ENCODE assay signal across 23 mouse cellular contexts in genomic region chr2:28617498-28618486, GRCm38 (mm10). TPM values are rescaled to one million over a fixed set of nuclear protein-coding genes. Genes with fewer than 3 reads are reported as not detected.
A peak's percentile ranks its signal among the peaks of the same experiment; 100 is the strongest.
DNase-seq lines count a peak whose midpoint lies in the region; ATAC-seq and TF ChIP-seq lines count a peak whose summit lies in the region.
"Had no signal": no experiment of that assay in that cellular context is flagged by ENCODE, and none has a peak within 500 bp of the region (broad histone marks: within the 10 kb centered on the region; RNA-seq: fewer than 3 reads in every experiment).

No protein-coding gene starts in this region.

- no peak overlapping the region for H3K9ac ChIP-seq in kidney, embryonic 16.5 days (replicated peaks; ENCODE audit: low read length)
- H3K9ac ChIP-seq in MEL (ENCODE audit: control insufficient read depth, low read depth, low read length, poor library complexity, severe bottlenecking), result peak overlapping the region; percentile 95
- peak overlapping the region; percentile 79 for H3K9ac ChIP-seq in liver, embryonic 15.5 days
- H3K9ac ChIP-seq: forebrain, embryonic 12.5 days; lung, embryonic 15.5 days; neural tube, embryonic 12.5 days; stomach, embryonic 15.5 days had no signal

- 0 out of 2 replicates have a peak, but pooled peaks have one; percentile 53 for ATAC-seq in kidney, embryonic 16.5 days (ENCODE audit: low FRiP score, low TSS enrichment)
- ATAC-seq in liver, embryonic 15.5 days (ENCODE audit: insufficient read depth), result peak; percentile 32
- ATAC-seq: hindbrain, postnatal 0 days had no signal

- peaks cover 53% of the 10 kb centered on the region for H3K79me2 ChIP-seq in MEL (ENCODE audit: control insufficient read depth, insufficient read depth, low read length, poor library complexity)

- H3K4me2 ChIP-seq in kidney, embryonic 16.5 days (replicated peaks; ENCODE audit: low read depth, low read length), result no peak overlapping the region
- H3K4me2 ChIP-seq in liver, embryonic 15.5 days, result peak overlapping the region; percentile 74
- H3K4me2 ChIP-seq: forebrain, embryonic 12.5 days; lung, embryonic 15.5 days; neural tube, embryonic 12.5 days; stomach, embryonic 15.5 days had no signal

- TF ChIP-seq CTCF in MEL (IDR thresholded peaks at IDR 0.05 in 2 of 3, conservative IDR thresholded peaks at IDR 0.05 in 1 of 3; ENCODE audit: control insufficient read depth in 1 of 3, insufficient read depth in 1 of 3, low read depth in 2 of 3, low read length in 3 of 3, poor library complexity in 1 of 3, severe bottlenecking in 1 of 3), result no peak
- TF ChIP-seq CTCF in left cerebral cortex, adult 2 months (IDR thresholded peaks at IDR 0.05), result no peak

- peaks cover 30% of the 10 kb centered on the region for H3K27me3 ChIP-seq in heart, embryonic 10.5 days (ENCODE audit: insufficient read depth, poor library complexity, severe bottlenecking)
- H3K27me3 ChIP-seq in kidney, embryonic 16.5 days (ENCODE audit: insufficient read depth, low read length), result peaks cover 17% of the 10 kb centered on the region
- H3K27me3 ChIP-seq in MEL (ENCODE audit: control insufficient read depth in 1 of 2, insufficient read depth in 2 of 2, low read length in 2 of 2), result no peaks in the 10 kb centered on the region
- H3K27me3 ChIP-seq in liver, embryonic 15.5 days, result no peaks in the 10 kb centered on the region

- peak in 1 of 2 experiments; percentile 15; a peak in 1 of 4 replicates for TF ChIP-seq POLR2A in MEL (IDR thresholded peaks at IDR 0.05; ENCODE audit: control insufficient read depth in 1 of 2, insufficient read depth in 1 of 2, low read depth in 1 of 2, low read length in 2 of 2, poor library complexity in 1 of 2)

- peak overlapping the region; percentile 19; the same call in 1 of the 2 replicates for H3K4me3 ChIP-seq in heart, embryonic 10.5 days
- no peak overlapping the region for H3K4me3 ChIP-seq in kidney, embryonic 16.5 days (ENCODE audit: low read length)
- H3K4me3 ChIP-seq in MEL (ENCODE audit: control insufficient read depth in 1 of 2, insufficient read depth in 1 of 2, low read depth in 2 of 2, low read length in 2 of 2), result peak overlapping the region; percentile 88 to 89
- H3K4me3 ChIP-seq in liver, embryonic 15.5 days (replicated peaks), result peak overlapping the region; percentile 80
- H3K4me3 ChIP-seq in left cerebral cortex, adult 2 months, result no peak overlapping the region
- H3K4me3 ChIP-seq: forebrain, embryonic 12.5 days; lung, embryonic 15.5 days; neural tube, embryonic 12.5 days; stomach, embryonic 15.5 days had no signal

- TF ChIP-seq RAD21 in MEL (IDR thresholded peaks at IDR 0.05; ENCODE audit: low read depth, low read length), result no peak

- peak in 1 of 2 experiments; percentile 44; a peak in 2 of 4 replicates for TF ChIP-seq EP300 in MEL (IDR thresholded peaks at IDR 0.05; ENCODE audit: low read depth in 1 of 2, low read length in 2 of 2)

- intact Hi-C loops in heart, postnatal 14 days (cut with DNase I), result no loop called here
- intact Hi-C loops in left cerebral cortex, adult 2 months (cut with DNase I), result no loop called here

- 68% methylated on average over 8 of the region's 8 CpGs for WGBS in heart, embryonic 10.5 days
- 77% methylated on average over 8 of the region's 8 CpGs for WGBS in kidney, embryonic 16.5 days
- WGBS in liver, embryonic 15.5 days (ENCODE audit: insufficient replicate concordance), result 31% methylated on average over 8 of the region's 8 CpGs

- no peaks in the 10 kb centered on the region for H3K36me3 ChIP-seq in heart, embryonic 10.5 days
- no peaks in the 10 kb centered on the region for H3K36me3 ChIP-seq in kidney, embryonic 16.5 days (ENCODE audit: insufficient read depth, low read length)
- H3K36me3 ChIP-seq in MEL (ENCODE audit: control insufficient read depth in 1 of 2, insufficient read depth in 2 of 2, low read length in 2 of 2), result peaks cover 19 to 52% of the 10 kb centered on the region in 2 experiments
- peaks cover 56% of the 10 kb centered on the region for H3K36me3 ChIP-seq in liver, embryonic 15.5 days (replicated peaks)
- H3K36me3 ChIP-seq: forebrain, embryonic 12.5 days; lung, embryonic 15.5 days; neural tube, embryonic 12.5 days; stomach, embryonic 15.5 days had no signal

- H3K9me3 ChIP-seq in heart, embryonic 10.5 days, result no peaks in the 10 kb centered on the region
- H3K9me3 ChIP-seq in kidney, embryonic 16.5 days (ENCODE audit: low read length), result no peaks in the 10 kb centered on the region
- H3K9me3 ChIP-seq in MEL (replicated peaks; ENCODE audit: insufficient read depth, low read length), result no peaks in the 10 kb centered on the region
- H3K9me3 ChIP-seq in liver, embryonic 15.5 days (replicated peaks), result no peaks in the 10 kb centered on the region
- H3K9me3 ChIP-seq: forebrain, embryonic 12.5 days; lung, embryonic 15.5 days; neural tube, embryonic 12.5 days; stomach, embryonic 15.5 days had no signal

- H3K4me1 ChIP-seq in heart, embryonic 10.5 days, result peaks cover 30% of the 10 kb centered on the region
- H3K4me1 ChIP-seq in kidney, embryonic 16.5 days (ENCODE audit: insufficient read depth, low read length), result peaks cover 10% of the 10 kb centered on the region
- H3K4me1 ChIP-seq in MEL (ENCODE audit: control insufficient read depth in 1 of 2, insufficient read depth in 2 of 2, low read length in 2 of 2), result peaks cover 5 to 54% of the 10 kb centered on the region in 2 experiments
- peaks cover 82% of the 10 kb centered on the region for H3K4me1 ChIP-seq in liver, embryonic 15.5 days (replicated peaks)
- H3K4me1 ChIP-seq: lung, embryonic 15.5 days; neural tube, embryonic 12.5 days had no signal

- no peak for DNase-seq in heart, embryonic 10.5 days (ENCODE audit: low spot score)
- no peak for DNase-seq in heart, postnatal 14 days
- no peak for DNase-seq in kidney, postnatal 36 days
- DNase-seq in MEL (ENCODE audit: low read depth, low spot score), result peak; percentile 73
- DNase-seq in left cerebral cortex, adult 2 months (ENCODE audit: extremely low spot score in 1 of 2, low spot score in 2 of 2), result no peak
- DNase-seq: B cell, adult 2 months; cerebellum, adult 11 months; cerebellum, postnatal 25 days; heart, postnatal 4 days; kidney, postnatal 10 days; layer of hippocampus, adult 9-11 months; thymus, postnatal 14 days had no signal

- H3K27ac ChIP-seq in heart, embryonic 10.5 days, result peak overlapping the region; percentile 80
- H3K27ac ChIP-seq in kidney, embryonic 16.5 days (ENCODE audit: low read length), result no peak overlapping the region
- peak overlapping the region; percentile 97 for H3K27ac ChIP-seq in MEL (ENCODE audit: control insufficient read depth, low read depth, low read length)
- H3K27ac ChIP-seq in liver, embryonic 15.5 days (replicated peaks), result peak overlapping the region; percentile 97
- H3K27ac ChIP-seq in left cerebral cortex, adult 2 months, result no peak overlapping the region
- H3K27ac ChIP-seq: forebrain, embryonic 12.5 days; hindbrain, postnatal 0 days; lung, embryonic 15.5 days; neural tube, embryonic 12.5 days; stomach, embryonic 15.5 days had no signal

TF ChIP-seq in MEL, 35 proteins besides CTCF, POLR2A, EP300 and RAD21 (continues in another document):
- TF ChIP-seq ETS1 (IDR thresholded peaks at IDR 0.05; ENCODE audit: low read depth, low read length) (no peak), ZMIZ1 (IDR thresholded peaks at IDR 0.05; ENCODE audit: low read depth, low read length) (no peak), RCOR1 (IDR thresholded peaks at IDR 0.05; ENCODE audit: low read depth, low read length) (no peak), MAX (IDR thresholded peaks at IDR 0.05; ENCODE audit: low read length) (no peak), USF1 (IDR thresholded peaks at IDR 0.05; ENCODE audit: low read depth, low read length) (no peak), MXI1 (IDR thresholded peaks at IDR 0.05; ENCODE audit: low read depth, low read length) (peak; percentile 2; the same call in 1 of the 2 replicates)

RNA-seq across cellular contexts. Expression of gene Gfi1b, which starts 4.0 kb away (rescaled TPM):
- 11.0 and 12.2 TPM in 2 replicates for polyA plus RNA-seq in heart, embryonic 10.5 days (2016; fragmentation: Nextera tagmentation; extraction: Ambion mirVana)
- not detected for total RNA-seq in heart, postnatal 14 days (2021)
- polyA plus RNA-seq in kidney, embryonic 16.5 days (2015; fragmentation: Nextera tagmentation; extraction: Ambion mirVana), result 0.33 and 0.42 TPM in 2 replicates
- total RNA-seq in MEL (2012; rRNA removed), result 75.1 and 82.9 TPM in 2 replicates
- polyA plus RNA-seq in MEL (2012; ENCODE audit: insufficient read depth in 1 of 2, insufficient read length in 2 of 2, low read depth in 1 of 2, low replicate concordance in 2 of 2, missing spikeins in 1 of 2), result 100 to 1,000 TPM; 194 to 277 TPM
- polyA plus RNA-seq in liver, embryonic 15.5 days (2015; fragmentation: Nextera tagmentation; extraction: Ambion mirVana), result 88.2 and 91.9 TPM in 2 replicates
- total RNA-seq in left cerebral cortex, adult 2 months (2021), result not detected
- total RNA-seq: adrenal gland, adult 18-20 months; heart, postnatal 4 days; hindbrain, postnatal 0 days; left cerebral cortex, postnatal 25 days; midbrain, postnatal 0 days had no signal
- polyA plus RNA-seq: hindbrain, postnatal 0 days; midbrain, postnatal 0 days had no signal

RNA-seq across cellular contexts. Expression of gene Tsc1, which starts 23.2 kb away (rescaled TPM):
- polyA plus RNA-seq in heart, embryonic 10.5 days (2016; fragmentation: Nextera tagmentation; extraction: Ambion mirVana), result 17.8 and 23.8 TPM in 2 replicates
- 10 to 100 TPM; 19.4 to 20.4 TPM for total RNA-seq in heart, postnatal 14 days (2021)
- polyA plus RNA-seq in kidney, embryonic 16.5 days (2015; fragmentation: Nextera tagmentation; extraction: Ambion mirVana), result 23.1 and 23.3 TPM in 2 replicates
- 7.5 and 8.0 TPM in 2 replicates for total RNA-seq in MEL (2012; rRNA removed)
- 10 to 100 TPM in 1 of 2 experiments, not detected in 1; 16.4 TPM for polyA plus RNA-seq in MEL (2012; ENCODE audit: insufficient read depth in 1 of 2, insufficient read length in 2 of 2, low read depth in 1 of 2, low replicate concordance in 2 of 2, missing spikeins in 1 of 2)
- 8.9 and 10.0 TPM in 2 replicates for polyA plus RNA-seq in liver, embryonic 15.5 days (2015; fragmentation: Nextera tagmentation; extraction: Ambion mirVana)
- total RNA-seq in left cerebral cortex, adult 2 months (2021), result 10 to 100 TPM; 53.8 to 57.2 TPM

RNA-seq across cellular contexts. Expression of gene Gtf3c5, which starts 34.2 kb away (rescaled TPM):
- 37.0 and 45.2 TPM in 2 replicates for polyA plus RNA-seq in heart, embryonic 10.5 days (2016; fragmentation: Nextera tagmentation; extraction: Ambion mirVana)
- 10 to 100 TPM in 1 of 2 experiments, 1 to 10 TPM in 1; 9.8 to 10.9 TPM for total RNA-seq in heart, postnatal 14 days (2021)
- 48.5 and 49.7 TPM in 2 replicates for polyA plus RNA-seq in kidney, embryonic 16.5 days (2015; fragmentation: Nextera tagmentation; extraction: Ambion mirVana)
- 20.3 and 22.5 TPM in 2 replicates for total RNA-seq in MEL (2012; rRNA removed)
- polyA plus RNA-seq in MEL (2012; ENCODE audit: insufficient read depth in 1 of 2, insufficient read length in 2 of 2, low read depth in 1 of 2, low replicate concordance in 2 of 2, missing spikeins in 1 of 2), result 10 to 100 TPM in 1 of 2 experiments, not detected in 1; 50.2 TPM
- polyA plus RNA-seq in liver, embryonic 15.5 days (2015; fragmentation: Nextera tagmentation; extraction: Ambion mirVana), result 12.6 and 14.3 TPM in 2 replicates
- 10 to 100 TPM; 18.3 TPM for total RNA-seq in left cerebral cortex, adult 2 months (2021)

RNA-seq across cellular contexts. Expression of gene Cel, which starts 54.6 kb away (rescaled TPM):
- not detected in 2 replicates for polyA plus RNA-seq in heart, embryonic 10.5 days (2016; fragmentation: Nextera tagmentation; extraction: Ambion mirVana)
- total RNA-seq in heart, postnatal 14 days (2021), result not detected
- polyA plus RNA-seq in kidney, embryonic 16.5 days (2015; fragmentation: Nextera tagmentation; extraction: Ambion mirVana), result not detected in 2 replicates
- total RNA-seq in MEL (2012; rRNA removed), result not detected in 2 replicates
- not detected for polyA plus RNA-seq in MEL (2012; ENCODE audit: insufficient read depth in 1 of 2, insufficient read length in 2 of 2, low read depth in 1 of 2, low replicate concordance in 2 of 2, missing spikeins in 1 of 2)
- 0.45 and 5.1 TPM in 2 replicates for polyA plus RNA-seq in liver, embryonic 15.5 days (2015; fragmentation: Nextera tagmentation; extraction: Ambion mirVana)
- total RNA-seq in left cerebral cortex, adult 2 months (2021), result not detected
- total RNA-seq: adrenal gland, adult 18-20 months; heart, postnatal 4 days; hindbrain, postnatal 0 days; left cerebral cortex, postnatal 25 days; midbrain, postnatal 0 days had no signal
- polyA plus RNA-seq: embryonic facial prominence, embryonic 11.5 days; forebrain, embryonic 12.5 days; hindbrain, postnatal 0 days; lung, embryonic 15.5 days; midbrain, postnatal 0 days; neural tube, embryonic 12.5 days had no signal

Comparison
In these comparisons a context has a peak if more than half of its experiments do, and no peak if none do; other contexts are left out.
1. H3K27ac ChIP-seq: peak in heart, embryonic 10.5 days (single experiment), MEL (single experiment) and liver, embryonic 15.5 days (single experiment); none in kidney, embryonic 16.5 days (single experiment) and left cerebral cortex, adult 2 months (single experiment).
2. H3K4me3 ChIP-seq: peak in heart, embryonic 10.5 days (single experiment), MEL (2 of 2) and liver, embryonic 15.5 days (single experiment); none in kidney, embryonic 16.5 days (single experiment) and left cerebral cortex, adult 2 months (single experiment).